Mouse (Mus musculus) heart, embryonic 13.5 days (tissue): Measurements from ENCODE around the gene Pex7. TPM values are rescaled to one million over a fixed set of nuclear protein-coding genes. Genes with fewer than 3 reads are reported as not detected.

Source experiments
- polyA plus RNA-seq: library from polyadenylated mRNA; unstranded; fragments of >200 nt; fragmentation: Nextera tagmentation; extraction: Ambion mirVana; gene quantifications from 2 replicates; pipeline ENCODE4 v1.2.1, GENCODE M21; 2015

The Pex7 gene
- polyA plus RNA-seq, 1 experiment from 2014 or later: 33.3 TPM

Other genes starting within 250 kb of the Pex7 start
- gene Il20ra, start 195.1 kb downstream of the Pex7 start, polyA plus RNA-seq: 0.06 TPM in 1 of 2 replicates, not detected in the other
- 0.87 and 1.1 TPM in 2 replicates for gene Slc35d3, start 56.2 kb downstream of the Pex7 start, polyA plus RNA-seq
- gene Map3k5, start 26.8 kb upstream of the Pex7 start, polyA plus RNA-seq: 2.4 and 2.7 TPM in 2 replicates
- gene Map7, start 240.8 kb upstream of the Pex7 start, polyA plus RNA-seq: 5.9 and 6.6 TPM in 2 replicates